Mouse (Mus musculus): ENCODE measurements at regions not wholly inside any gene's neighbourhood (a gene's known extent, or its start where the extent isn't known, plus 50 kb on each side); places are given as distances from the start of the nearest gene placed in this dataset.

GRCm38 (mm10) chr3:21263317-21263716, 813.1 kb upstream of the Tbl1xr1 start:
- TF ChIP-seq CTCF (IDR thresholded peaks at IDR 0.05; ENCODE audit: extremely low read depth, insufficient read depth, insufficient read length, insufficient replicate concordance) (no peak), POLR2A (IDR thresholded peaks at IDR 0.05; ENCODE audit: low read depth, low read length) (no peak)

Measured in spleen, adult 2 months (tissue).